Mouse (Mus musculus) embryonic facial prominence, embryonic 11.5 days (tissue): ENCODE measurements around the gene Boc. TPM values are rescaled to one million over a fixed set of nuclear protein-coding genes. Genes with fewer than 3 reads are reported as not detected.
A peak's percentile ranks its signal among the peaks of the same experiment; 100 is the strongest.

Experiments used
- ATAC-seq: fragments of 200-750 bp; cut with Nextera tagmentation; replicated peaks from 2 replicates; pipeline ENCODE4 v1.8.0; 2017; ENCODE audit warnings: low read depth; ENCODE audit not compliant: insufficient number of reproducible peaks, low FRiP score, low TSS enrichment
- DNase-seq: peaks from one replicate; pipeline ENCODE4 v3.0.0-alpha.2; 2015; ENCODE audit warnings: low spot score
- H3K27ac ChIP-seq: fragments of 300-500 bp; sonication (generic); replicated peaks from 2 replicates; pipeline ENCODE4 v1.5.1; 2014; ENCODE audit warnings: mild to moderate bottlenecking, low read depth, low read length, control low read depth
- H3K27me3 ChIP-seq: fragments of 300-500 bp; sonication (generic); 2 replicates; pipeline ENCODE4 v1.6.1; 2014; ENCODE audit warnings: mild to moderate bottlenecking, low read length, moderate library complexity, mixed read lengths; ENCODE audit not compliant: control insufficient read depth, insufficient read depth
- H3K36me3 ChIP-seq: fragments of 300-500 bp; sonication (generic); replicated peaks from 2 replicates; pipeline ENCODE4 v1.6.1; 2014; ENCODE audit warnings: low read depth, mild to moderate bottlenecking, low read length, moderate library complexity, mixed read lengths; ENCODE audit not compliant: control insufficient read depth, insufficient read depth
- H3K4me1 ChIP-seq: fragments of 300-500 bp; sonication (generic); 2 replicates; pipeline ENCODE4 v1.6.1; 2014; ENCODE audit warnings: low read length, mixed read lengths; ENCODE audit not compliant: control insufficient read depth, insufficient read depth
- H3K4me2 ChIP-seq: fragments of 300-500 bp; sonication (generic); 2 replicates; pipeline ENCODE4 v1.6.1; 2014; ENCODE audit warnings: low read depth, mild to moderate bottlenecking, control low read depth, low read length, moderate library complexity
- H3K4me3 ChIP-seq: fragments of 300-500 bp; sonication (generic); 2 replicates; pipeline ENCODE4 v1.5.1; 2014; ENCODE audit warnings: low read depth, low read length, control low read depth
- H3K9ac ChIP-seq: fragments of 300-500 bp; sonication (generic); replicated peaks from 2 replicates; pipeline ENCODE4 v1.6.1; 2014; ENCODE audit warnings: mild to moderate bottlenecking, control low read depth, low read length
- H3K9me3 ChIP-seq: fragments of 300-500 bp; sonication (generic); replicated peaks from 2 replicates; pipeline ENCODE4 v1.6.1; 2016; ENCODE audit warnings: mild to moderate bottlenecking, low read length, inconsistent platforms, mixed read lengths; ENCODE audit not compliant: control insufficient read depth
- WGBS: fragments of 180-500 bp; shearing (Covaris S2); extraction: QIAGEN DNeasy Blood & Tissue Kit; methylation state at CpG from one replicate; pipeline ENCODE4 v1.1.7; 2014; 5-methylcytosine and 5-hydroxymethylcytosine counted together
- polyA plus RNA-seq: library from polyadenylated mRNA; unstranded; fragments of >200 nt; fragmentation: Nextera tagmentation; extraction: Ambion mirVana; gene quantifications from 2 replicates; pipeline ENCODE4 v1.2.1, GENCODE M21; 2014

Boc gene
- polyA plus RNA-seq, 1 experiment from 2014 or later = 19.5 TPM

GRCm38 (mm10) chr16:44492151-44492550 lies 66.5 kb downstream of the Boc start:
- no peak overlapping the region for H3K4me3 ChIP-seq
- no peaks in the 10 kb centered on the region for H3K9me3 ChIP-seq
- H3K27ac ChIP-seq = no peak overlapping the region
- no peak overlapping the region for H3K4me2 ChIP-seq
- ATAC-seq = no peak
- H3K4me1 ChIP-seq = peaks cover 3% of the 10 kb centered on the region; the same call in 1 of the 2 replicates
- H3K9ac ChIP-seq = no peak overlapping the region
- no peak for DNase-seq
- H3K27me3 ChIP-seq = no peaks in the 10 kb centered on the region
- WGBS = 98% methylated on average over 6 of the region's 6 CpGs
- H3K36me3 ChIP-seq = peaks cover 13% of the 10 kb centered on the region

- peaks cover 3% of the 10 kb centered on the region; the same call in 1 of the 2 replicates for H3K4me1 ChIP-seq
- H3K4me2 ChIP-seq = no peak overlapping the region
- no peaks in the 10 kb centered on the region for H3K9me3 ChIP-seq
- no peaks in the 10 kb centered on the region for H3K27me3 ChIP-seq
- 86% methylated on average over 9 of the region's 9 CpGs for WGBS
- ATAC-seq = no peak
- H3K9ac ChIP-seq = no peak overlapping the region
- no peak overlapping the region for H3K27ac ChIP-seq
- peaks cover 7% of the 10 kb centered on the region for H3K36me3 ChIP-seq
- DNase-seq = no peak
- H3K4me3 ChIP-seq = no peak overlapping the region
Observed at GRCm38 (mm10) chr16:44491051-44491450, 67.6 kb downstream of the Boc start.

- Histone ChIP-seq H3K27ac (no peak overlapping the region), H3K4me2 (no peak overlapping the region), H3K9ac (no peak overlapping the region), H3K27me3 (no peaks in the 10 kb centered on the region), H3K9me3 (no peaks in the 10 kb centered on the region), H3K36me3 (peaks cover 5% of the 10 kb centered on the region), H3K4me1 (no peaks in the 10 kb centered on the region), H3K4me3 (no peak overlapping the region)
- 92% methylated on average over 13 of the region's 13 CpGs for WGBS
- DNase-seq (no peak), ATAC-seq (no peak)
Observed at GRCm38 (mm10) chr16:44487194-44487593, 71.5 kb downstream of the Boc start.

GRCm38 (mm10) chr16:44486612-44487011 lies 72.1 kb downstream of the Boc start:
- WGBS = 91% methylated on average over 9 of the region's 9 CpGs
- no peak overlapping the region for H3K4me3 ChIP-seq
- H3K9me3 ChIP-seq = no peaks in the 10 kb centered on the region
- H3K4me1 ChIP-seq = no peaks in the 10 kb centered on the region
- H3K4me2 ChIP-seq = no peak overlapping the region
- peaks cover 4% of the 10 kb centered on the region for H3K36me3 ChIP-seq
- no peak overlapping the region for H3K9ac ChIP-seq
- no peak for DNase-seq
- H3K27ac ChIP-seq = no peak overlapping the region
- H3K27me3 ChIP-seq = no peaks in the 10 kb centered on the region
- ATAC-seq = no peak

- Histone ChIP-seq H3K4me1 (no peaks in the 10 kb centered on the region), H3K27me3 (no peaks in the 10 kb centered on the region), H3K4me2 (no peak overlapping the region), H3K27ac (no peak overlapping the region), H3K9ac (no peak overlapping the region), H3K4me3 (no peak overlapping the region), H3K9me3 (no peaks in the 10 kb centered on the region), H3K36me3 (peaks cover 2% of the 10 kb centered on the region)
- ATAC-seq = no peak
- no peak for DNase-seq
- 89% methylated on average over 8 of the region's 8 CpGs for WGBS
Observed at GRCm38 (mm10) chr16:44485691-44486090, 73.0 kb downstream of the Boc start.

GRCm38 (mm10) chr16:44484831-44485230 lies 73.9 kb downstream of the Boc start:
- H3K27ac ChIP-seq = no peak overlapping the region
- WGBS = 83% methylated on average over 10 of the region's 10 CpGs

GRCm38 (mm10) chr16:44484079-44484478 lies 74.6 kb downstream of the Boc start:
- Histone ChIP-seq H3K9ac (no peak overlapping the region), H3K4me3 (no peak overlapping the region), H3K4me1 (no peaks in the 10 kb centered on the region), H3K27ac (no peak overlapping the region), H3K27me3 (no peaks in the 10 kb centered on the region), H3K4me2 (no peak overlapping the region), H3K36me3 (peaks cover under 1% of the 10 kb centered on the region), H3K9me3 (no peaks in the 10 kb centered on the region)
- ATAC-seq = no peak
- peak; percentile 84 for DNase-seq
- WGBS = 9% methylated on average over 7 of the region's 7 CpGs

More at GRCm38 (mm10) chr16:44484831-44485230, 73.9 kb downstream of the Boc start:
- Histone ChIP-seq H3K27me3 (no peaks in the 10 kb centered on the region), H3K4me3 (no peak overlapping the region), H3K9ac (no peak overlapping the region), H3K36me3 (peaks cover 2% of the 10 kb centered on the region), H3K9me3 (no peaks in the 10 kb centered on the region), H3K4me2 (no peak overlapping the region), H3K4me1 (no peaks in the 10 kb centered on the region)
- no peak for DNase-seq
- ATAC-seq = no peak

- ATAC-seq = no peak
Observed at GRCm38 (mm10) chr16:44481599-44482593, 76.8 kb downstream of the Boc start.

More at GRCm38 (mm10) chr16:44481599-44482593, 76.8 kb downstream of the Boc start:
- no peak for DNase-seq
- H3K27ac ChIP-seq = no peak overlapping the region
- H3K36me3 ChIP-seq = no peaks in the 10 kb centered on the region; the same call in none of the 2 replicates
- H3K27me3 ChIP-seq = no peaks in the 10 kb centered on the region
- no peaks in the 10 kb centered on the region for H3K9me3 ChIP-seq
- H3K4me3 ChIP-seq = no peak overlapping the region
- no peaks in the 10 kb centered on the region for H3K4me1 ChIP-seq
- no peak overlapping the region for H3K4me2 ChIP-seq
- 55% methylated on average over 28 of the region's 28 CpGs for WGBS
- H3K9ac ChIP-seq = no peak overlapping the region
